Mouse (Mus musculus) spleen, adult 2 months (tissue): Measurements from ENCODE around the gene Slc26a8.

ENCODE experiments used
- CTCF ChIP-seq: fragments of 200-500 bp; IDR thresholded peaks from 2 replicates; pipeline ENCODE4 v1.5.1; 2011; ENCODE audit warnings: mild to moderate bottlenecking, inconsistent platforms; ENCODE audit not compliant: insufficient read depth, insufficient read length, insufficient replicate concordance; ENCODE audit errors: extremely low read depth
- POLR2A ChIP-seq: fragments of 200-500 bp; IDR thresholded peaks from 2 replicates; pipeline ENCODE4 v1.6.1; 2011; ENCODE audit warnings: low read depth, low read length, inconsistent platforms

DNA sequence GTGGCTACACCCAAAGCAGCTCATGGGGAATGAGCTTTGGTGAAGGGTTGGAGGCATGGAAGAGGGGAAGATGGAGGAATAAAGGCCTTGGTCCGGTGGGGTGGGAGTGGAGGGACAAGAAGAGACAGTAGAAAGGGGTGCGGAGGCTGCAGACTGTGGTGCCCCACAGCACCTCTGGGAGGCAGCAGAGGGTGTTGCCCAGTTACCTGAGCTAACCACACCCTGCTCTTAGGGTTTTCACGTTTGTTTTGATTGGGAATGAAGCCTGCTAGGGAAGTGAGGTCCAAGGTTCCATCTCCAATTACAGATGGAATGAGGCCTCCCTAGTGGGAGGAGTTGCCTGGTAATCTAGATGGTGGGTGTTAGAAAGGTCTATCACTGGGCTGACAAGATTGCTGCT is 60.9 kb downstream of the Slc26a8 start:
- no peak for TF ChIP-seq CTCF
- no peak for TF ChIP-seq POLR2A
